Mouse (Mus musculus) CH12.LX (cell line): ENCODE data around the gene Ell3.
A peak's percentile ranks its signal among the peaks of the same experiment; 100 is the strongest.

Experiments used
- CHD2 ChIP-seq: IDR thresholded peaks from 2 replicates; pipeline ENCODE4 v1.6.1; 2011; ENCODE audit warnings: low read length, improper control_type of control experiment
- CTCF ChIP-seq, 2 experiments: IDR thresholded peaks in 1 of 2; conservative IDR thresholded peaks in 1 of 2; 2 replicates each; pipeline ENCODE4 v1.5.1; 2011 to 2012; ENCODE audit warnings: low read depth in 2 of 2, low read length in 2 of 2, improper control_type of control experiment in 1 of 2, inconsistent platforms in 1 of 2, mild to moderate bottlenecking in 1 of 2, moderate library complexity in 1 of 2
- IRF4 ChIP-seq: IDR thresholded peaks from 2 replicates; pipeline ENCODE4 v1.6.1; 2014; ENCODE audit warnings: low read depth, mild to moderate bottlenecking, inconsistent platforms, low read length, improper control_type of control experiment
- MAX ChIP-seq: IDR thresholded peaks from 2 replicates; pipeline ENCODE4 v1.6.1; 2011; ENCODE audit warnings: low read length, improper control_type of control experiment
- MAZ ChIP-seq: IDR thresholded peaks from 2 replicates; pipeline ENCODE4 v1.6.1; 2012; ENCODE audit warnings: low read depth, mild to moderate bottlenecking, inconsistent platforms, low read length, improper control_type of control experiment, moderate library complexity
- MYC ChIP-seq: IDR thresholded peaks from 2 replicates; pipeline ENCODE4 v1.6.1; 2011; ENCODE audit warnings: low read depth, mild to moderate bottlenecking, improper control_type of control experiment, low read length
- POLR2A ChIP-seq: IDR thresholded peaks from 2 replicates; pipeline ENCODE4 v1.6.1; 2011; ENCODE audit warnings: low read depth, mild to moderate bottlenecking, improper control_type of control experiment, low read length
- TCF12 ChIP-seq: IDR thresholded peaks from 2 replicates; pipeline ENCODE4 v1.6.1; 2014; ENCODE audit warnings: low read depth, mild to moderate bottlenecking, inconsistent platforms, low read length, improper control_type of control experiment
- UBTF ChIP-seq: IDR thresholded peaks from 2 replicates; pipeline ENCODE4 v1.6.1; 2012; ENCODE audit warnings: low read depth, mild to moderate bottlenecking, inconsistent platforms, low read length, improper control_type of control experiment, moderate library complexity
- USF1 ChIP-seq: IDR thresholded peaks from 2 replicates; pipeline ENCODE4 v1.6.1; 2014; ENCODE audit warnings: low read depth, mild to moderate bottlenecking, inconsistent platforms, low read length, improper control_type of control experiment
- ZKSCAN1 ChIP-seq: IDR thresholded peaks from 2 replicates; pipeline ENCODE4 v1.6.1; 2012; ENCODE audit warnings: low read depth, inconsistent platforms, low read length, improper control_type of control experiment, borderline replicate concordance
- ZMIZ1 ChIP-seq: IDR thresholded peaks from 2 replicates; pipeline ENCODE4 v1.6.1; 2012; ENCODE audit warnings: low read depth, mild to moderate bottlenecking, inconsistent platforms, low read length, improper control_type of control experiment
- ZNF384 ChIP-seq: IDR thresholded peaks from 2 replicates; pipeline ENCODE4 v1.6.1; 2012; ENCODE audit warnings: low read depth, low read length, improper control_type of control experiment, inconsistent platforms

GRCm38 (mm10) chr2:121439746-121440145 is 4.3 kb downstream of the Ell3 start:
- TF ChIP-seq POLR2A (0 out of 2 replicates have a peak, but pooled peaks have one; percentile 9), UBTF (no peak), CTCF (conservative IDR thresholded peaks at IDR 0.05 in 1 of 2, IDR thresholded peaks at IDR 0.05 in 1 of 2; ENCODE audit: low read depth in 2 of 2, low read length in 2 of 2) (no peak), CHD2 (no peak), TCF12 (no peak), MAX (no peak), ZMIZ1 (no peak), ZNF384 (no peak), USF1 (no peak), MAZ (no peak), IRF4 (no peak), MYC (no peak), ZKSCAN1 (no peak)
